Mouse (Mus musculus) heart, embryonic 16.5 days (tissue): ENCODE data around the gene Prmt8. TPM values are rescaled to one million over a fixed set of nuclear protein-coding genes. Genes with fewer than 3 reads are reported as not detected.

Experiments
- ATAC-seq: fragments of 200-750 bp; cut with Nextera tagmentation; replicated peaks from 2 replicates; pipeline ENCODE4 v1.8.0; 2017; ENCODE audit warnings: moderate number of reproducible peaks; ENCODE audit not compliant: insufficient read depth, low FRiP score; ENCODE audit errors: extremely low read depth
- H3K27ac ChIP-seq: fragments of 300-500 bp; sonication (generic); 2 replicates; pipeline ENCODE4 v1.5.1; 2014; ENCODE audit warnings: mild to moderate bottlenecking, low read length, control low read depth, moderate library complexity
- H3K27me3 ChIP-seq: fragments of 300-500 bp; sonication (generic); 2 replicates; pipeline ENCODE4 v1.6.1; 2014; ENCODE audit warnings: low read length, mixed read lengths; ENCODE audit not compliant: control insufficient read depth, insufficient read depth
- H3K36me3 ChIP-seq: fragments of 300-500 bp; sonication (generic); 2 replicates; pipeline ENCODE4 v1.6.1; 2014; ENCODE audit not compliant: control insufficient read depth, insufficient read depth
- H3K4me1 ChIP-seq: fragments of 300-500 bp; sonication (generic); 2 replicates; pipeline ENCODE4 v1.6.1; 2014; ENCODE audit warnings: low read length, mixed read lengths; ENCODE audit not compliant: control insufficient read depth, insufficient read depth
- H3K4me2 ChIP-seq: fragments of 300-500 bp; sonication (generic); 2 replicates; pipeline ENCODE4 v1.6.1; 2014; ENCODE audit warnings: low read depth, mild to moderate bottlenecking, control low read depth, low read length
- H3K4me3 ChIP-seq: fragments of 300-500 bp; sonication (generic); 2 replicates; pipeline ENCODE4 v1.5.1; 2014; ENCODE audit warnings: mild to moderate bottlenecking, control low read depth, low read length
- H3K9ac ChIP-seq: fragments of 300-500 bp; sonication (generic); 2 replicates; pipeline ENCODE4 v1.6.1; 2014; ENCODE audit warnings: low read length, control low read depth
- H3K9me3 ChIP-seq: fragments of 300-500 bp; sonication (generic); replicated peaks from 2 replicates; pipeline ENCODE4 v1.6.1; 2016; ENCODE audit warnings: low read length; ENCODE audit not compliant: control insufficient read depth
- WGBS: fragments of 180-500 bp; shearing (Covaris S2); extraction: QIAGEN DNeasy Blood & Tissue Kit; methylation state at CpG from one replicate; pipeline ENCODE4 v1.1.7; 2014; 5-methylcytosine and 5-hydroxymethylcytosine counted together
- polyA plus RNA-seq: library from polyadenylated mRNA; unstranded; fragments of >200 nt; fragmentation: Nextera tagmentation; extraction: Ambion mirVana; gene quantifications from 2 replicates; pipeline ENCODE4 v1.2.1, GENCODE M21; 2015

Prmt8 gene
- polyA plus RNA-seq, 1 experiment from 2014 or later = not detected

GRCm38 (mm10) chr6:127766641-127767200 is 2.6 kb downstream of the Prmt8 start:
- Histone ChIP-seq H3K9me3 (no peaks in the 10 kb centered on the region), H3K36me3 (no peaks in the 10 kb centered on the region), H3K4me1 (peaks cover 17% of the 10 kb centered on the region), H3K9ac (0 out of 2 replicates have a peak overlapping the region, but pooled peaks have one; percentile 38), H3K27ac (peak overlapping the region; percentile 28), H3K4me3 (peak overlapping the region; percentile 50), H3K4me2 (peak overlapping the region; percentile 86), H3K27me3 (peaks cover 50% of the 10 kb centered on the region)
- ATAC-seq = peak; percentile 85
- under 1% methylated on average over 28 of the region's 28 CpGs for WGBS

DNA sequence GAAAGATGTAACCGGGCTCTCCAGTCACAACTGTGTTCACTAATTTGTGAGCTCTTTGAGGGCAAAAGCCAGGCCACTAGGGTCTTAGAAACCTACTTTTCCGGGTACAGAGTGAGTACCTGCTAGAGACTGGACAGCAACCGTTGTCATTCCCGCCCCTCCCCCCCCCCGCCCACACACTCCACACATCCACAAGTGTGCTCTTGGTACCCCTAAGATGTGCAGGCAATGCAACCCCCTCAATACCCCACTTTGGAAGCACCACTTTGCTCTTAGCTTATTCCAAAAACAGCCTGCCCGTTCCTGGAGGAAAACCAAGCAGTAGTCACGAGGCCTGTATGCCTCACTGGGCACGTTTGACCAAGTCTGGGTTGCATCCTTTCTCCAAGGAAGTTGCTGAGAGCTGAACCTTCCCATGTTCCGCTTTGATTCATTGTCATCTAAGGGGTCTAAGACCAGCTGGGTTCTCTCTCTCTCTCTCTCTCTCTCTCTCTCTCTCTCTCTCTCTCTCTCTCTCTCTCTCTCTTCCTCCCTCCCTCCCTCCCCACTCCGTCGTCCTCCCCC is 3.1 kb downstream of the Prmt8 start:
- H3K9ac ChIP-seq = no peak overlapping the region
- peaks cover 17% of the 10 kb centered on the region for H3K4me1 ChIP-seq
- H3K4me2 ChIP-seq = peak overlapping the region; percentile 86
- no peaks in the 10 kb centered on the region for H3K36me3 ChIP-seq
- peaks cover 44% of the 10 kb centered on the region for H3K27me3 ChIP-seq
- no peak overlapping the region for H3K27ac ChIP-seq
- WGBS = 7% methylated on average over 9 of the region's 11 CpGs
- 0 out of 2 replicates have a peak, but pooled peaks have one; percentile 11 for ATAC-seq
- H3K4me3 ChIP-seq = peak overlapping the region; percentile 50
- no peaks in the 10 kb centered on the region for H3K9me3 ChIP-seq

DNA sequence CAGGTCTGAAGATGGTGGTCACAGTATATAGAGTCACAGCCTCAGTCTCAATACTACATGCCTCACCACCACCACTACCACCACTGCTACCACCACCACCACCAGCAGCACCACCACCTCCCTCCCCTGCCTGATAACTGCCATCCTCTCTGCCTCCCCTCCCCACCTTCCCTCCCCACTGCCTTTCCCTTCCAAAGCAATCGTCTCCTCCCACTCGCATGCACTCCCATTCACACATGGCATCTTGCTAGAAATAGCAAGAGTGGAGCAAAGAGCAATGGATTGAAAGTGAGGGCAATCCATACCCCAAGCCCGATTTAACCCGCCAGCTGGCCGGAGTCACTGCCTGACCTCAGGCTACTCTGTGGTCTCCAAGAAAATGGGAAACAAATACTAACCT is 3.7 kb downstream of the Prmt8 start:
- WGBS = 27% methylated on average over 5 of the region's 5 CpGs
- no peak for ATAC-seq
- peaks cover 17% of the 10 kb centered on the region for H3K4me1 ChIP-seq
- no peak overlapping the region for H3K4me2 ChIP-seq
- H3K27ac ChIP-seq = no peak overlapping the region
- no peaks in the 10 kb centered on the region for H3K9me3 ChIP-seq
- H3K27me3 ChIP-seq = peaks cover 39% of the 10 kb centered on the region
- H3K36me3 ChIP-seq = no peaks in the 10 kb centered on the region
- no peak overlapping the region for H3K9ac ChIP-seq
- no peak overlapping the region for H3K4me3 ChIP-seq

- no peak overlapping the region for H3K27ac ChIP-seq
- no peaks in the 10 kb centered on the region for H3K27me3 ChIP-seq
- no peak overlapping the region for H3K4me3 ChIP-seq
- no peak overlapping the region for H3K9ac ChIP-seq
- H3K4me1 ChIP-seq = peaks cover 9% of the 10 kb centered on the region; the same call in 1 of the 2 replicates
- 37% methylated on average over 4 of the region's 4 CpGs for WGBS
- no peaks in the 10 kb centered on the region for H3K9me3 ChIP-seq
- no peak for ATAC-seq
- no peak overlapping the region for H3K4me2 ChIP-seq
- H3K36me3 ChIP-seq = no peaks in the 10 kb centered on the region
Measured at GRCm38 (mm10) chr6:127758264-127758663, 11.0 kb downstream of the Prmt8 start.

DNA sequence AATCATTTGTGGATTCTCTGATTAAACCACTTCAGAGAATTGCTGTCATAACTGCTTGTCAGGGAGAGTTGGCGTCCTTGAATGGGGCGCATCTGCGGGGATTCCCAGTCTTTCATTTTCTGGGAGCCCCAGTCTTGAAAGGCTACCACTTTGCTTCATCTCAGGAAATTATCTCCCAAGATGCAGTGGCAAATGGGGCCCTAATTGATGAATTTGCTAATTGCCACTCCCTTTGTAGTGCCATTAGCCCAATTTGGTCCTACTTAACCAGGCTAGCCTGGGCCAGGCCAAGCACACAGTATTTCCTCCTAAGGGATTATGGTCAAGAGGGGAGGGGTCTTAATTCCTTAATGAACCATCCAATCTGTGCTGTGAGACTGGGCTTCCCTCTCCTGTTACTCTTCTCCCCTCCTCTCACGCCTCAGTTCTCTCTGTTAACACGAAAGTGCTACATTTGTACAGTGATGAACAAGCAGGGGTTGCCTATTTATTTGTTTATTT is 11.6 kb downstream of the Prmt8 start:
- Histone ChIP-seq H3K9ac (no peak overlapping the region), H3K27me3 (no peaks in the 10 kb centered on the region)
- WGBS = 87% methylated on average over 5 of the region's 5 CpGs

GRCm38 (mm10) chr6:127756856-127757255 is 12.4 kb downstream of the Prmt8 start:
- no peak overlapping the region for H3K4me2 ChIP-seq
- no peak overlapping the region for H3K4me3 ChIP-seq
- no peak overlapping the region for H3K27ac ChIP-seq
- ATAC-seq = no peak
- no peaks in the 10 kb centered on the region for H3K27me3 ChIP-seq
- H3K36me3 ChIP-seq = no peaks in the 10 kb centered on the region
- H3K4me1 ChIP-seq = peaks cover 19% of the 10 kb centered on the region
- no peaks in the 10 kb centered on the region for H3K9me3 ChIP-seq
- no peak overlapping the region for H3K9ac ChIP-seq
- WGBS = 46% methylated on average over 12 of the region's 12 CpGs

More for the DNA sequence above, 11.6 kb downstream of the Prmt8 start:
- Histone ChIP-seq H3K4me1 (peaks cover 11% of the 10 kb centered on the region), H3K27ac (no peak overlapping the region), H3K9me3 (no peaks in the 10 kb centered on the region), H3K36me3 (no peaks in the 10 kb centered on the region), H3K4me2 (no peak overlapping the region), H3K4me3 (no peak overlapping the region)
- no peak for ATAC-seq

- H3K4me1 ChIP-seq = peaks cover 13% of the 10 kb centered on the region
- no peaks in the 10 kb centered on the region for H3K9me3 ChIP-seq
- no peak overlapping the region for H3K4me3 ChIP-seq
- H3K27me3 ChIP-seq = no peaks in the 10 kb centered on the region
- no peaks in the 10 kb centered on the region for H3K36me3 ChIP-seq
- H3K9ac ChIP-seq = no peak overlapping the region
- 61% methylated on average over 6 of the region's 6 CpGs for WGBS
- no peak for ATAC-seq
- no peak overlapping the region for H3K4me2 ChIP-seq
- no peak overlapping the region for H3K27ac ChIP-seq
Measured at GRCm38 (mm10) chr6:127753228-127753627, 16.0 kb downstream of the Prmt8 start.

GRCm38 (mm10) chr6:127752681-127753080 is 16.6 kb downstream of the Prmt8 start:
- Histone ChIP-seq H3K9me3 (no peaks in the 10 kb centered on the region), H3K36me3 (no peaks in the 10 kb centered on the region), H3K9ac (no peak overlapping the region), H3K4me1 (peaks cover 13% of the 10 kb centered on the region), H3K4me3 (no peak overlapping the region), H3K27me3 (no peaks in the 10 kb centered on the region), H3K4me2 (no peak overlapping the region), H3K27ac (no peak overlapping the region)
- 23% methylated on average over 3 of the region's 3 CpGs for WGBS
- ATAC-seq = 0 out of 2 replicates have a peak, but pooled peaks have one; percentile 23

DNA sequence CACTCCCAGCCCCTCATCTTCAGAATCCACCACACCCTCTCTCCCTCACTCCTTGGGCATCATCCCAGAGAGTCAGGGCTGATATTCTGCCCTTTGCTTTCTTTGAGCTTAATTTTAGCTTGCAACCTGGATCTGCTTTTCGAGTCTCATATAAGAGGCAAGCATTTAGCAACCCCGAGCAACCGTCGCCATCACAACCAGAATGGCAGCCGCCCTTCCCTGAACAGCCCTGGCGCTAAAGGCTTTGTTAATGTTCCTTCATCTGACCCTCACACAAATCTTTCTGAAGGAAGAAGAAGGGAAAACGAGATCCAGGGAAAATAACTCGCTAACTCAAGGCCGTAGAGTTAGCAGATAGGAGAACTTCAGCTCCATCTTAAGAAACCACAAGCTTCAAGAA is 17.8 kb downstream of the Prmt8 start:
- no peak for ATAC-seq
- Histone ChIP-seq H3K4me3 (no peak overlapping the region), H3K4me1 (peaks cover 13% of the 10 kb centered on the region), H3K27me3 (no peaks in the 10 kb centered on the region), H3K9ac (no peak overlapping the region), H3K4me2 (no peak overlapping the region), H3K36me3 (no peaks in the 10 kb centered on the region), H3K27ac (no peak overlapping the region), H3K9me3 (no peaks in the 10 kb centered on the region)
- WGBS = 91% methylated on average over 9 of the region's 9 CpGs
